14 mouse cellular contexts compared by ENCODE assay signal in the genomic region with DNA sequence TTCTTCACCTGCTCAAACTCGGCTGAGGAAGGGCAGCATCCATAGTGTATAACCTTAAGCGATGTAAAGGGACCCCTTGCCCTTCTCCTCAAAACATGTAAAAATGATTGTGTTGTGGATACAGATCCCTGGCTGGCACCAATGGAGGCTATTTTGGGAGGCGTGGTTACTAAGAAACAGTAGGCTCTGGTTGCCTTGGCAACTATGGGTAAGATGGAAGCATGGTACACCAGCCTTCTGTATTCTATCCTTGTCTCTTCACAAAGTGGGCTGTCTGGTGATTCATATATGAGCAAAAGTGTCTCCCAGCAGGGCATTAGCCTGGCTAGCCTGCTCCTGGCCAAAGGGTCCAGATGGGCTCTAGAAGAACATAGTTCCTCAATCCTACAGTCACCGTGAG. TPM values are rescaled to one million over a fixed set of nuclear protein-coding genes. Genes with fewer than 3 reads are reported as not detected.
DNase-seq lines count a peak whose midpoint lies in the region; ATAC-seq and TF ChIP-seq lines count a peak whose summit lies in the region.
"Had no signal": no experiment of that assay in that cellular context is flagged by ENCODE, and none has a peak within 500 bp of the region (broad histone marks: within the 10 kb centered on the region; RNA-seq: fewer than 3 reads in every experiment).

No protein-coding gene starts in this region.

- H3K4me3 ChIP-seq in forebrain, embryonic 13.5 days, result no peak overlapping the region
- no peak overlapping the region for H3K4me3 ChIP-seq in forebrain, embryonic 11.5 days (ENCODE audit: low read depth, low read length)
- H3K4me3 ChIP-seq in lung, postnatal 0 days (ENCODE audit: low read depth, low read length), result no peak overlapping the region
- no peak overlapping the region for H3K4me3 ChIP-seq in intestine, postnatal 0 days (ENCODE audit: low read depth, low read length)
- H3K4me3 ChIP-seq: hindbrain, embryonic 12.5 days; limb, embryonic 13.5 days had no signal

- 80% methylated on average over 4 of the region's 4 CpGs for WGBS in forebrain, embryonic 13.5 days
- WGBS in forebrain, embryonic 11.5 days, result 85% methylated on average over 4 of the region's 4 CpGs
- 89% methylated on average over 4 of the region's 4 CpGs for WGBS in lung, postnatal 0 days
- 82% methylated on average over 4 of the region's 4 CpGs for WGBS in intestine, postnatal 0 days

- TF ChIP-seq CTCF in lung, postnatal 0 days (IDR thresholded peaks at IDR 0.05), result no peak
- TF ChIP-seq CTCF in intestine, postnatal 0 days (IDR thresholded peaks at IDR 0.05; ENCODE audit: low read depth), result no peak

- no peak overlapping the region for H3K27ac ChIP-seq in forebrain, embryonic 13.5 days
- H3K27ac ChIP-seq in forebrain, embryonic 11.5 days (ENCODE audit: low read depth, low read length), result no peak overlapping the region
- no peak overlapping the region for H3K27ac ChIP-seq in lung, postnatal 0 days (ENCODE audit: low read length)
- H3K27ac ChIP-seq in intestine, postnatal 0 days (ENCODE audit: low read depth, low read length), result no peak overlapping the region
- H3K27ac ChIP-seq: hindbrain, embryonic 12.5 days; limb, embryonic 13.5 days had no signal

- H3K9me3 ChIP-seq in forebrain, embryonic 13.5 days (replicated peaks), result no peaks in the 10 kb centered on the region
- H3K9me3 ChIP-seq in forebrain, embryonic 11.5 days (ENCODE audit: control insufficient read depth, low read length), result no peaks in the 10 kb centered on the region
- H3K9me3 ChIP-seq in lung, postnatal 0 days (ENCODE audit: low read length), result no peaks in the 10 kb centered on the region
- H3K9me3 ChIP-seq in intestine, postnatal 0 days (ENCODE audit: control insufficient read depth), result no peaks in the 10 kb centered on the region
- H3K9me3 ChIP-seq: hindbrain, embryonic 12.5 days; limb, embryonic 13.5 days had no signal

- H3K4me2 ChIP-seq in forebrain, embryonic 13.5 days, result no peak overlapping the region
- H3K4me2 ChIP-seq in forebrain, embryonic 11.5 days (ENCODE audit: low read depth, low read length, severe bottlenecking), result no peak overlapping the region
- H3K4me2 ChIP-seq in lung, postnatal 0 days (replicated peaks; ENCODE audit: low read depth, low read length), result no peak overlapping the region
- H3K4me2 ChIP-seq in intestine, postnatal 0 days (replicated peaks; ENCODE audit: low read depth), result no peak overlapping the region
- H3K4me2 ChIP-seq: hindbrain, embryonic 12.5 days; limb, embryonic 13.5 days had no signal

- no peak for TF ChIP-seq EP300 in lung, postnatal 0 days (IDR thresholded peaks at IDR 0.05)

- ATAC-seq in forebrain, embryonic 13.5 days, result peak; percentile 74; the same call in 1 of the 2 replicates
- ATAC-seq in forebrain, embryonic 11.5 days (replicated peaks; ENCODE audit: low FRiP score), result no peak
- ATAC-seq in lung, postnatal 0 days, result no peak
- ATAC-seq in intestine, postnatal 0 days, result no peak

- H3K27me3 ChIP-seq in forebrain, embryonic 13.5 days, result no peaks in the 10 kb centered on the region
- H3K27me3 ChIP-seq in forebrain, embryonic 11.5 days (ENCODE audit: control insufficient read depth, insufficient read depth, low read length), result no peaks in the 10 kb centered on the region
- no peaks in the 10 kb centered on the region for H3K27me3 ChIP-seq in lung, postnatal 0 days (replicated peaks; ENCODE audit: insufficient read depth, low read length)
- H3K27me3 ChIP-seq in intestine, postnatal 0 days (replicated peaks; ENCODE audit: control insufficient read depth, insufficient read depth, low read length), result no peaks in the 10 kb centered on the region
- H3K27me3 ChIP-seq: hindbrain, embryonic 12.5 days had no signal

- H3K9ac ChIP-seq in forebrain, embryonic 13.5 days, result no peak overlapping the region
- H3K9ac ChIP-seq in forebrain, embryonic 11.5 days (ENCODE audit: low read length), result no peak overlapping the region
- H3K9ac ChIP-seq in lung, postnatal 0 days (replicated peaks; ENCODE audit: low read depth), result no peak overlapping the region
- no peak overlapping the region for H3K9ac ChIP-seq in intestine, postnatal 0 days (ENCODE audit: low read depth, low read length)
- H3K9ac ChIP-seq: hindbrain, embryonic 12.5 days; limb, embryonic 13.5 days had no signal

- DNase-seq in forebrain, embryonic 11.5 days (ENCODE audit: low spot score), result no peak
- peak; percentile 66 for DNase-seq in brain, embryonic 18.5 days (ENCODE audit: low read depth, low spot score)
- peak; percentile 47 to 60 for DNase-seq in layer of hippocampus, postnatal 36 days
- DNase-seq in right cerebral cortex, adult 18-20 months, result peak; percentile 81
- DNase-seq in gastrocnemius, postnatal 14 days, result no peak
- no peak for DNase-seq in lung, postnatal 0 days (ENCODE audit: low spot score)
- DNase-seq: cerebellum, adult 11 months; heart, adult 18-20 months; lung, adult 2 months had no signal

- H3K4me1 ChIP-seq in forebrain, embryonic 13.5 days, result peaks cover 11% of the 10 kb centered on the region; the same call in 1 of the 2 replicates
- H3K4me1 ChIP-seq in forebrain, embryonic 11.5 days (replicated peaks; ENCODE audit: control insufficient read depth, insufficient read depth, low read length), result no peaks in the 10 kb centered on the region
- no peaks in the 10 kb centered on the region for H3K4me1 ChIP-seq in lung, postnatal 0 days (ENCODE audit: insufficient read depth, low read depth, low read length)
- no peaks in the 10 kb centered on the region for H3K4me1 ChIP-seq in intestine, postnatal 0 days (replicated peaks; ENCODE audit: control insufficient read depth, insufficient read depth, low read length)

- intact Hi-C loops in gastrocnemius, postnatal 14 days (cut with DNase I; ENCODE audit: low total_unique reads), result no loop called here

- no peaks in the 10 kb centered on the region for H3K36me3 ChIP-seq in forebrain, embryonic 13.5 days (ENCODE audit: poor library complexity, severe bottlenecking)
- no peaks in the 10 kb centered on the region for H3K36me3 ChIP-seq in forebrain, embryonic 11.5 days (ENCODE audit: control insufficient read depth, insufficient read depth, low read length)
- no peaks in the 10 kb centered on the region for H3K36me3 ChIP-seq in lung, postnatal 0 days (ENCODE audit: insufficient read depth, low read length)
- H3K36me3 ChIP-seq in intestine, postnatal 0 days (ENCODE audit: control insufficient read depth, insufficient read depth), result no peaks in the 10 kb centered on the region
- H3K36me3 ChIP-seq: hindbrain, embryonic 12.5 days; limb, embryonic 13.5 days had no signal

RNA-seq across cellular contexts. Expression of gene Pdia6, which starts 38.4 kb away (rescaled TPM):
- polyA plus RNA-seq in forebrain, embryonic 13.5 days (2015; fragmentation: Nextera tagmentation; extraction: Ambion mirVana), result 374 and 387 TPM in 2 replicates
- 511 and 517 TPM in 2 replicates for polyA plus RNA-seq in forebrain, embryonic 11.5 days (2014; fragmentation: Nextera tagmentation; extraction: Ambion mirVana)
- total RNA-seq in layer of hippocampus, postnatal 36 days (2021), result 100 to 1,000 TPM; 170 to 200 TPM
- total RNA-seq in gastrocnemius, postnatal 14 days (2021), result 10 to 100 TPM; 55.3 to 68.7 TPM
- 249 and 298 TPM in 2 replicates for polyA plus RNA-seq in lung, postnatal 0 days (2015; fragmentation: Nextera tagmentation; extraction: Ambion mirVana)
- polyA plus RNA-seq in intestine, postnatal 0 days (2015; fragmentation: Nextera tagmentation; extraction: Ambion mirVana), result 171 and 184 TPM in 2 replicates

RNA-seq across cellular contexts. Expression of gene Kcnf1, which starts 51.2 kb away (rescaled TPM):
- 2.6 and 2.8 TPM in 2 replicates for polyA plus RNA-seq in forebrain, embryonic 13.5 days (2015; fragmentation: Nextera tagmentation; extraction: Ambion mirVana)
- polyA plus RNA-seq in forebrain, embryonic 11.5 days (2014; fragmentation: Nextera tagmentation; extraction: Ambion mirVana), result 0.80 and 0.84 TPM in 2 replicates
- total RNA-seq in layer of hippocampus, postnatal 36 days (2021), result 10 to 100 TPM; 35.2 to 40.0 TPM
- total RNA-seq in gastrocnemius, postnatal 14 days (2021), result 1 to 10 TPM in 1 of 2 experiments, under 1 TPM in 1; 1.00 to 1.7 TPM
- polyA plus RNA-seq in lung, postnatal 0 days (2015; fragmentation: Nextera tagmentation; extraction: Ambion mirVana), result 0.08 and 0.15 TPM in 2 replicates
- 1.2 and 1.4 TPM in 2 replicates for polyA plus RNA-seq in intestine, postnatal 0 days (2015; fragmentation: Nextera tagmentation; extraction: Ambion mirVana)
- total RNA-seq: heart, adult 18-20 months; neutrophil, adult 5-6 weeks had no signal

Comparison
In these comparisons a context has a peak if more than half of its experiments do, and no peak if none do; other contexts are left out.
1. DNase-seq: peak in brain, embryonic 18.5 days (single experiment), layer of hippocampus, postnatal 36 days (2 of 2) and right cerebral cortex, adult 18-20 months (single experiment); none in forebrain, embryonic 11.5 days (single experiment), gastrocnemius, postnatal 14 days (single experiment) and lung, postnatal 0 days (single experiment).